Mouse (Mus musculus) liver, postnatal 0 days (tissue): ENCODE data around the gene Tmppe. TPM values are rescaled to one million over a fixed set of nuclear protein-coding genes. Genes with fewer than 3 reads are reported as not detected.

Source experiments
- ATAC-seq: fragments of 200-750 bp; cut with Nextera tagmentation; 2 replicates; pipeline ENCODE4 v1.8.0; 2017; ENCODE audit warnings: mild to moderate bottlenecking, moderate library complexity
- DNase-seq: peaks from one replicate; pipeline ENCODE4 v3.0.0-alpha.2; 2016
- H3K27ac ChIP-seq: fragments of 300-500 bp; sonication (generic); 2 replicates; pipeline ENCODE4 v1.5.1; 2014; ENCODE audit warnings: antibody characterized with exemption, moderate library complexity, mild to moderate bottlenecking, low read depth
- H3K27me3 ChIP-seq: fragments of 300-500 bp; sonication (generic); 2 replicates; pipeline ENCODE4 v1.6.1; 2014; ENCODE audit warnings: low read length, control low read depth, mixed read lengths; ENCODE audit not compliant: insufficient read depth
- H3K36me3 ChIP-seq: fragments of 300-500 bp; sonication (generic); replicated peaks from 2 replicates; pipeline ENCODE4 v1.6.1; 2014; ENCODE audit warnings: mild to moderate bottlenecking, control low read depth, low read length, moderate library complexity, mixed read lengths; ENCODE audit not compliant: insufficient read depth
- H3K4me1 ChIP-seq: fragments of 300-500 bp; sonication (generic); 2 replicates; pipeline ENCODE4 v1.6.1; 2014; ENCODE audit warnings: antibody characterized with exemption, mild to moderate bottlenecking, control low read depth; ENCODE audit not compliant: insufficient read depth
- H3K4me2 ChIP-seq: fragments of 300-500 bp; sonication (generic); 2 replicates; pipeline ENCODE4 v1.6.1; 2014; ENCODE audit warnings: low read depth, mild to moderate bottlenecking, low read length, moderate library complexity, mixed read lengths
- H3K4me3 ChIP-seq: fragments of 300-500 bp; sonication (generic); 2 replicates; pipeline ENCODE4 v1.5.1; 2014; ENCODE audit warnings: low read depth, low read length
- H3K9ac ChIP-seq: fragments of 300-500 bp; sonication (generic); replicated peaks from 2 replicates; pipeline ENCODE4 v1.6.1; 2014; ENCODE audit warnings: mild to moderate bottlenecking, moderate library complexity
- H3K9me3 ChIP-seq: fragments of 300-500 bp; sonication (generic); 2 replicates; pipeline ENCODE4 v1.6.1; 2016; ENCODE audit warnings: mild to moderate bottlenecking, control low read depth, low read length, mixed read lengths
- CTCF ChIP-seq: sonication (generic); IDR thresholded peaks from 2 replicates; pipeline ENCODE4 v1.5.1; 2016; ENCODE audit warnings: antibody characterized with exemption, low read depth
- EP300 ChIP-seq: IDR thresholded peaks from 2 replicates; pipeline ENCODE4 v1.6.1; 2016; ENCODE audit warnings: antibody characterized with exemption, low read depth, mild to moderate bottlenecking
- WGBS: fragments of 180-500 bp; shearing (Covaris S2); extraction: QIAGEN DNeasy Blood & Tissue Kit; methylation state at CpG from one replicate; pipeline ENCODE4 v1.1.7; 2014; ENCODE audit not compliant: insufficient replicate concordance; 5-methylcytosine and 5-hydroxymethylcytosine counted together
- polyA plus RNA-seq: library from polyadenylated mRNA; unstranded; fragments of >200 nt; fragmentation: Nextera tagmentation; extraction: Ambion mirVana; gene quantifications from 2 replicates; pipeline ENCODE4 v1.2.1, GENCODE M21; 2015

The Tmppe gene
- polyA plus RNA-seq, 1 experiment from 2014 or later: 2.2 TPM

DNA sequence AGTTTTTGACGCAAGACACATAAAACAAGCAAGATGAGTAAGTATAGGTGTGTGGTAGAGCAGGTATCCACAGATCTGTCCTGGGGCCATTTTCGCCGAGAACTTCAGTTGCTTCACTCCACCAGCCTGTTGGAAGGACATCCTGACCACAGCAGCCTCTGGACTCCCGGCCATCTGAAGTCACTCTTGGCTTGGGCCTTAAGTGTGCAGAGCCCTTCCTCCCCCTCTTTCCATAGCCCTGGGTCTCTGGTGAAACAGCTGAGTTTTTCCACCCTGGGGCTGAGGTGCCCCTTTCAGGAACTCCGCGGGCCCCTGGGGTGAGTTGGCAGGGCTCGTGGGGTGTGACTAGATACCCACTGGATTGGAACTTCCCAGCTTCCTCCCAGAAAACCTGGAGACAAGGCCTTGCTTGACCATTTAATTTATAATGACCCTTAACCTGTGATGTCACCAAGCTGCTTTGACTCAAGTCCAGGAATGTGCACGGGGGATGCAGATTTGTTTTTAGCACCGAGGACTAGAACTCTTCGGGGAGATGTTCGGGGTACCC is 9.5 kb downstream of the Tmppe start:
- Histone ChIP-seq H3K4me3 (no peak overlapping the region), H3K9ac (no peak overlapping the region), H3K4me2 (no peak overlapping the region), H3K27ac (no peak overlapping the region), H3K4me1 (no peaks in the 10 kb centered on the region), H3K9me3 (0 out of 2 replicates have a peak, but pooled peaks cover 2% of the 10 kb centered on the region), H3K36me3 (peaks cover 27% of the 10 kb centered on the region), H3K27me3 (no peaks in the 10 kb centered on the region)
- 93% methylated on average over 11 of the region's 11 CpGs for WGBS
- ATAC-seq (no peak), DNase-seq (no peak)
- no peak for TF ChIP-seq CTCF
- TF ChIP-seq EP300: no peak

DNA sequence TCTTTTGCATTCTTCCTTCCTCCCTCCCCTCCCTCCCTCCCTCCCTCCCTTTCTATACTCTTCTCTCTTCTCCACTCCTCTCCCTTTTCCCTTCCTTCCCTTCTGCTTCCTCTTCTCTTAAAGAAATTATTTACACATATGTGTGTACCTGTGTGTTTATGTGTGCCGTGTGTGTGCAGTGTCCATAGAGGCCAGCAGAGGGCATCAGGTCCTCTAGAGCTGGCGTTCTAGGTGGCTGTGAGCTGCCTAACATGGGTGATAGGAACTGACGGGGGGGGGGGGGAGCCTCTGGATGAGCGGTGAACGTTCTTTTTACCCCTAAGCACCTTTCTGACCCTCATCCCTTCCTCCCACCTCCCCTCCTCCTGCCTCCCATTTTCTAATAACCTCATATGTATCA is 10.4 kb downstream of the Tmppe start:
- Histone ChIP-seq H3K4me2 (no peak overlapping the region), H3K9me3 (0 out of 2 replicates have a peak, but pooled peaks cover 2% of the 10 kb centered on the region), H3K4me1 (no peaks in the 10 kb centered on the region), H3K4me3 (no peak overlapping the region), H3K27me3 (no peaks in the 10 kb centered on the region), H3K36me3 (peaks cover 22% of the 10 kb centered on the region), H3K9ac (no peak overlapping the region), H3K27ac (no peak overlapping the region)
- 89% methylated on average over 5 of the region's 5 CpGs for WGBS
- ATAC-seq: no peak
- DNase-seq: no peak
- TF ChIP-seq CTCF (no peak), EP300 (no peak)

DNA sequence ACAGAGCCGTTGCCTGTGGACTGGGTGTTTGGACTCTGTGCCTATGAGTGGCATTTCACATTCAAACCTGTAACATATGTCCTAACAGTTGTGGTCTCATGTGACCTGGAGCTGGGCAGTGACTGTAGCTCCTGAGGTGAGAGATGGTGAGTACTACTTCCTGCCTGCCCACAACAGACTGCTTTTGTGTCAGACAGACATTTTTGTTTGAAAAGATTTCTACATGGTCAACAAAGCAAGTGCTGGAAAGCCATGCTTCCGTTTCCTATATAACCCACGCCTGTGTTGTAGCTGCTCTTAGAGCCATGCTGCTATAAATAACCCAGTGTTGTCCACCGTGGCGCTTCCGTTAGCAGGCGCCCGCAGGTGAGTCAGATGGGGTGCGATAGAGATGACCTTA is 11.5 kb downstream of the Tmppe start:
- DNase-seq: no peak
- Histone ChIP-seq H3K27ac (no peak overlapping the region), H3K4me1 (peaks cover 3% of the 10 kb centered on the region; the same call in 1 of the 2 replicates), H3K9ac (no peak overlapping the region), H3K36me3 (peaks cover 20% of the 10 kb centered on the region), H3K9me3 (0 out of 2 replicates have a peak, but pooled peaks cover 2% of the 10 kb centered on the region), H3K4me2 (no peak overlapping the region), H3K27me3 (no peaks in the 10 kb centered on the region), H3K4me3 (no peak overlapping the region)
- TF ChIP-seq CTCF: no peak
- TF ChIP-seq EP300: no peak
- WGBS: 78% methylated on average over 9 of the region's 9 CpGs
- no peak for ATAC-seq

DNA sequence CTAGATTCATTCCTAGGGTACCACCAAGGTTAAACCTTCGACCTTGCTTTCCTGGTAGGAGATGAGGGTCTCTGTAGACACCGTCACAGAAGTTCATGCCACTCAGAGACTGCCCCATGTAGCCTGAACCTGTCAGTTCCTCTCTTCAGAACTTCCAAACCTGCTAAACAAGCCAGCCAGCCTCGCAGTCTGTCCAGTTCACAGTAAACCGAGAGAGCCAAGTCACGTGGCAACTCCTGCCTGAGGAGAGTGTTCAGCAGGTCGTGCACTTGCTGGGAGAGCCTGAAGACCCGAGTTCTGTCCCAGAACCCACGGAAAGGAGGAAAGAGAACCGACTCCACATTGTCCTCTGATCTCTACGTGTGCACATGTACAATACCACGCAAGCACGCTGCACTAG is 13.0 kb downstream of the Tmppe start:
- Histone ChIP-seq H3K9me3 (0 out of 2 replicates have a peak, but pooled peaks cover 2% of the 10 kb centered on the region), H3K4me2 (no peak overlapping the region), H3K9ac (no peak overlapping the region), H3K36me3 (peaks cover 10% of the 10 kb centered on the region), H3K4me3 (no peak overlapping the region), H3K4me1 (peaks cover 3% of the 10 kb centered on the region; the same call in 1 of the 2 replicates), H3K27ac (no peak overlapping the region), H3K27me3 (no peaks in the 10 kb centered on the region)
- DNase-seq (no peak), ATAC-seq (no peak)
- TF ChIP-seq EP300 (no peak), CTCF (no peak)
- 73% methylated on average over 12 of the region's 12 CpGs for WGBS

DNA sequence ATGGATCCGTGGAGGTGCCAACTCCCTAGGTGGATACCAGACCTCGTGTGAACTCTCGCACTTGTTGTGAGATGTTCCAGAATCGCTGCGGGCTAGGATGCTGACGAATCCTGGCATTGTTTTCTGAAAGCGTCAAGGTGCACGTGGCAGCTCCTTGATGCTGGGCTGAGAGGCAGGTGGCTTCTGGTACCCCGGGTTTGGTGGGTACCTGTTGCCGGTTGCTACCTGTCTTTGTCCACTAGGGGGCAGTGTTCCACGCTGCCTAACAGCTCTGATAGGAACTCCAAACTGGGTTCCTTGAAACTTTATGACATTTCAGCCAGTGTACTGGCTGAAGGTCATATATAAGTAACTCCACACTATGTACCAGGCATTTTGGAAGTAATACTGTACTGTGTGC is 14.8 kb downstream of the Tmppe start:
- H3K4me3 ChIP-seq: no peak overlapping the region
- DNase-seq: peak; percentile 55
- no peaks in the 10 kb centered on the region for H3K36me3 ChIP-seq
- no peaks in the 10 kb centered on the region for H3K27me3 ChIP-seq
- no peak for ATAC-seq
- H3K9ac ChIP-seq: no peak overlapping the region
- no peak overlapping the region for H3K4me2 ChIP-seq
- H3K9me3 ChIP-seq: 0 out of 2 replicates have a peak, but pooled peaks cover 2% of the 10 kb centered on the region
- no peak overlapping the region for H3K27ac ChIP-seq
- WGBS: 29% methylated on average over 11 of the region's 11 CpGs
- TF ChIP-seq EP300: no peak
- peak; percentile 92 for TF ChIP-seq CTCF
- H3K4me1 ChIP-seq: peaks cover 3% of the 10 kb centered on the region; the same call in 1 of the 2 replicates

DNA sequence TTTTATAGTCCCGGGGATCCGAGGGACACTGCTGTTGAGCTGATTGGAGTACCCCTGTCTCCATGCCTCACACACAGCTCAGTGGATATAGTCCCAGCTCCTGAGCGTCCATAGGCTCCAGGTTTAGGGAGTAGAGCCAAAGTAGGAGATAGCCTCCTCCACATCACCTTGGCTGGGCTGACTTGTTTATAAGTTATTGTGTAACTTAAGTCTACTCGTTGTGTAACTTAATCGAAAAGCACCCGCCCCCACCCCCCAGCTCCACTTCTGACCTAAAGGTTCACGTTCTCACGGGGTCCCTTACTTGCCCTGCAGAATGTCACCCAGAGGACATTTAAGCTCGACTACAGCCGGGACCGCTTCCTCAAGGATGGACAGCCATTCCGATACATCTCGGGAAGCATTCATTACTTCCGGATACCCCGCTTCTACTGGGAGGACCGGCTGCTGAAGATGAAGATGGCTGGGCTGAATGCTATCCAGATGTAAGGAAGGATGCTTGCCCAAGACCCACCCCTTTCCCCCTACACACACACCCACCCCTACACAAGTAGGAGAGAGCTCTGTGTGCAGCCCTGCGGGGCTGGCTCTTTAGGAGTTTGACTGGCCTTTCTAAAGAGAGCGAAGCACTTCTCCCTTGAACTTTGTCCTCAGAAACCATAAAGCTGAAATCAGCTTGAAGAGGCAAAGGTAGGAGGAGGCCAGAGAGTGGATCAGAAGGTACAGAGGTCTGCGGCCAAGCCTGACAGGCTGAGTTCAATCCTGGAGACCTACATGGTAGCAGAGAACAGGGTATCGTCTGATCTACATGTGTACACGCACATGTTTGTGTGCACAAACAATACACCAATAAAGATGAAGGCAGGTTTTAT is 16.0 kb downstream of the Tmppe start:
- Histone ChIP-seq H3K27me3 (no peaks in the 10 kb centered on the region), H3K4me2 (no peak overlapping the region; the same call in 1 of the 2 replicates), H3K9ac (no peak overlapping the region), H3K4me1 (peaks cover 3% of the 10 kb centered on the region; the same call in 1 of the 2 replicates), H3K9me3 (no peaks in the 10 kb centered on the region), H3K27ac (no peak overlapping the region), H3K36me3 (no peaks in the 10 kb centered on the region), H3K4me3 (no peak overlapping the region)
- TF ChIP-seq EP300 (no peak), CTCF (no peak)
- 76% methylated on average over 21 of the region's 21 CpGs for WGBS
- DNase-seq (no peak), ATAC-seq (peak; percentile 39; the same call in 1 of the 2 replicates)
